Mouse (Mus musculus): ENCODE results near the gene Cabp1. TPM values are rescaled to one million over a fixed set of nuclear protein-coding genes. Genes with fewer than 3 reads are reported as not detected.
A peak's percentile ranks its signal among the peaks of the same experiment; 100 is the strongest.

Gene Cabp1
- total and polyA plus RNA-seq, 2 experiments from 2014 or later, result 20.9 to 21.4 TPM

- H3K27ac ChIP-seq, result no peak overlapping the region
- no peaks in the 10 kb centered on the region for H3K27me3 ChIP-seq (ENCODE audit: insufficient read depth, low read length)
- no peaks in the 10 kb centered on the region for H3K9me3 ChIP-seq (ENCODE audit: low read length)
- DNase-seq (ENCODE audit: low spot score), result peak; percentile 39
- H3K4me1 ChIP-seq (ENCODE audit: insufficient read depth, low read length), result peaks cover 4% of the 10 kb centered on the region; the same call in 1 of the 2 replicates
- 0 out of 2 replicates have a peak, but pooled peaks have one; percentile 40 for ATAC-seq
- H3K36me3 ChIP-seq (ENCODE audit: insufficient read depth, low read length), result no peaks in the 10 kb centered on the region
- no peak overlapping the region for H3K4me2 ChIP-seq (ENCODE audit: low read depth, low read length)
- 21% methylated on average over 13 of the region's 13 CpGs for WGBS
- no peak overlapping the region; the same call in 1 of the 2 replicates for H3K9ac ChIP-seq (replicated peaks; ENCODE audit: low read length)
- no peak for TF ChIP-seq CTCF (IDR thresholded peaks at IDR 0.05; ENCODE audit: low read depth)
- no peak overlapping the region for H3K4me3 ChIP-seq (ENCODE audit: low read length)
These were observed 26.9 kb upstream of the Cabp1 start for GRCm38 (mm10) chr5:115220931-115221640.

- Histone ChIP-seq H3K27ac (no peak overlapping the region), H3K36me3 (ENCODE audit: insufficient read depth, low read length) (no peaks in the 10 kb centered on the region), H3K4me2 (ENCODE audit: low read depth, low read length) (no peak overlapping the region), H3K9me3 (ENCODE audit: low read length) (no peaks in the 10 kb centered on the region), H3K27me3 (ENCODE audit: insufficient read depth, low read length) (no peaks in the 10 kb centered on the region), H3K4me3 (ENCODE audit: low read length) (no peak overlapping the region), H3K4me1 (ENCODE audit: insufficient read depth, low read length) (peaks cover 9% of the 10 kb centered on the region; the same call in 1 of the 2 replicates), H3K9ac (replicated peaks; ENCODE audit: low read length) (no peak overlapping the region)
- ATAC-seq, result no peak
- no peak for TF ChIP-seq CTCF (IDR thresholded peaks at IDR 0.05; ENCODE audit: low read depth)
- no peak for DNase-seq (ENCODE audit: low spot score)
- 88% methylated on average over 12 of the region's 12 CpGs for WGBS
These were observed 23.8 kb upstream of the Cabp1 start for GRCm38 (mm10) chr5:115217998-115218397.

DNA sequence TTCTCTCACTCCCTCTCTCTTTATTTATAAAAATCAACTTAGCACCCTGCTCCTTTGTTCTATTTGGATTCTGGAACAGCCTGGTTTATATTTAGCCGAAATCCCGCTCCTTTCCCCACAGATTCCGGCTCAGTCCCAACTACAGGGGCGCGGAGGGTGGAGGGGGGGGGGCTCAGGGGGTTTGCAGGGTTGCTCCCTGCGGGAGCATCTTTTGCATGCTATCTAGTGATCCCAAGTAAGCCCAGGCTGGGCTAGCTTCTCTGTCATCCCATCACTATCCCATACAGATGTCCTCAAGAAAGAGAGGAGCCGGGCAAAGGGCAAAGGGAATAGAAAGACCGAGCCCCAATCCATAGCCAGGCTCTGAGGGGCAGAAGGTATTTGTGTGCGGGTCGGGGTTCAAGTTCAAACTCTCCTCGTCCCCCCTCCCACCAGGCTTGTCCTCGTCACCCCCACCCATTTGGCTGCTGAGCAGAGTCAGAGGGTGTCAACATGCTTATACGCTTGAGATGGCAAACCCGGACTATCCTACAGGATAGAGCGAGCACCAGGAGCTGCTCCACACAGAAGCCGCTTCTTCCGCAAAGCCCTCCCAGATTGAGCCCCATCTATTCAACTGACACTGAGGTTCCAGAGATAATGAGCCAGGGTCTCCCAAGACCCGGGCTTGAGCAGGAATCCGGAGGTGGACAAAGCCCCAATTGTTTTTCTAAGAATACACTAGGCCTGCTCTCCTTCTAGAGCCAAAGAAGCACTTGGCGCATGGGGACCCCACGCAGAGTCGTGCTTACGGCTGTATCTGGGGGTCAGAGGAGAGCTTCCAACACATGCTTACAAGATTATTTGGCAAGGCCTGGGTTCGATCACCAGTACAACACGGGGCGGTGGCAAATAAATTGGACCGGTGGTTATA lies 21.3 kb upstream of the Cabp1 start:
- TF ChIP-seq CTCF (IDR thresholded peaks at IDR 0.05; ENCODE audit: low read depth), result no peak
- DNase-seq (ENCODE audit: low spot score), result no peak
- H3K9me3 ChIP-seq (ENCODE audit: low read length), result no peaks in the 10 kb centered on the region
- H3K4me3 ChIP-seq (ENCODE audit: low read length), result peak overlapping the region; percentile 35
- 15% methylated on average over 27 of the region's 27 CpGs for WGBS
- 0 out of 2 replicates have a peak, but pooled peaks cover 5% of the 10 kb centered on the region for H3K4me1 ChIP-seq (ENCODE audit: insufficient read depth, low read length)
- ATAC-seq, result peak; percentile 52
- no peaks in the 10 kb centered on the region for H3K36me3 ChIP-seq (ENCODE audit: insufficient read depth, low read length)
- H3K9ac ChIP-seq (replicated peaks; ENCODE audit: low read length), result peak overlapping the region; percentile 53
- H3K4me2 ChIP-seq (ENCODE audit: low read depth, low read length), result peak overlapping the region; percentile 58
- H3K27me3 ChIP-seq (ENCODE audit: insufficient read depth, low read length), result no peaks in the 10 kb centered on the region
- H3K27ac ChIP-seq, result peak overlapping the region; percentile 27; the same call in 1 of the 2 replicates

DNA sequence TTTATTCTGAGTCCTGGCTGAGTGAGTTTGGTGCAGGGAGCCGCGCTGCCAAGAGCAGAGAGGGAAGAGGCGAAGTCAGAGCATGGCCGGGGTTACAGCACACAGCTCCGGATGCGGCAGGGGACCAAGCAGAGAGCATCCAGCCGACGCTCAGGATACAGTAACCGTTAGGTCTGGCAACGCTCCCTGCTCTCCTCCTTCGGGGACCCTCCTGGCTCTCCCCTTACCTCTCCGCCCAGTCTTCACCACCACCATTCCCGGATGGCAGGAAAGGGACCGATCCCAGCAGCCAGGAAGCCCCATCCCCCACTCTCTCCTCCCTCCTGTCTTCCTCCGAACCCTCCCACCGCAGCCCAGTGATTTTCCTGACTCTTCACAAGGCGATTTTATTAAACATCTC lies 20.7 kb upstream of the Cabp1 start:
- ATAC-seq, result peak; percentile 76
- Histone ChIP-seq H3K27me3 (ENCODE audit: insufficient read depth, low read length) (no peaks in the 10 kb centered on the region), H3K36me3 (ENCODE audit: insufficient read depth, low read length) (no peaks in the 10 kb centered on the region), H3K9me3 (ENCODE audit: low read length) (no peaks in the 10 kb centered on the region), H3K27ac (peak overlapping the region; percentile 27; the same call in 1 of the 2 replicates), H3K4me2 (ENCODE audit: low read depth, low read length) (peak overlapping the region; percentile 58), H3K4me1 (ENCODE audit: insufficient read depth, low read length) (0 out of 2 replicates have a peak, but pooled peaks cover 5% of the 10 kb centered on the region), H3K4me3 (ENCODE audit: low read length) (peak overlapping the region; percentile 35), H3K9ac (replicated peaks; ENCODE audit: low read length) (peak overlapping the region; percentile 53)
- peak; percentile 68 for DNase-seq (ENCODE audit: low spot score)
- TF ChIP-seq CTCF (IDR thresholded peaks at IDR 0.05; ENCODE audit: low read depth), result no peak
- 2% methylated on average over 15 of the region's 17 CpGs for WGBS

GRCm38 (mm10) chr5:115212861-115213260 lies 18.7 kb upstream of the Cabp1 start:
- no peak overlapping the region for H3K27ac ChIP-seq
- 69% methylated on average over 4 of the region's 4 CpGs for WGBS
- 0 out of 2 replicates have a peak, but pooled peaks cover 5% of the 10 kb centered on the region for H3K4me1 ChIP-seq (ENCODE audit: insufficient read depth, low read length)
- DNase-seq (ENCODE audit: low spot score), result no peak
- H3K27me3 ChIP-seq (ENCODE audit: insufficient read depth, low read length), result no peaks in the 10 kb centered on the region
- no peaks in the 10 kb centered on the region for H3K36me3 ChIP-seq (ENCODE audit: insufficient read depth, low read length)
- TF ChIP-seq CTCF (IDR thresholded peaks at IDR 0.05; ENCODE audit: low read depth), result no peak
- H3K4me3 ChIP-seq (ENCODE audit: low read length), result no peak overlapping the region
- ATAC-seq, result no peak
- no peaks in the 10 kb centered on the region for H3K9me3 ChIP-seq (ENCODE audit: low read length)
- H3K9ac ChIP-seq (replicated peaks; ENCODE audit: low read length), result no peak overlapping the region
- no peak overlapping the region for H3K4me2 ChIP-seq (ENCODE audit: low read depth, low read length)

GRCm38 (mm10) chr5:115212451-115212850 lies 18.3 kb upstream of the Cabp1 start:
- WGBS, result 58% methylated on average over 9 of the region's 9 CpGs
- TF ChIP-seq CTCF (IDR thresholded peaks at IDR 0.05; ENCODE audit: low read depth), result no peak

More at GRCm38 (mm10) chr5:115212451-115212850, 18.3 kb upstream of the Cabp1 start:
- Histone ChIP-seq H3K9ac (replicated peaks; ENCODE audit: low read length) (no peak overlapping the region), H3K36me3 (ENCODE audit: insufficient read depth, low read length) (no peaks in the 10 kb centered on the region), H3K9me3 (ENCODE audit: low read length) (no peaks in the 10 kb centered on the region), H3K27ac (no peak overlapping the region), H3K4me2 (ENCODE audit: low read depth, low read length) (no peak overlapping the region), H3K4me1 (ENCODE audit: insufficient read depth, low read length) (0 out of 2 replicates have a peak, but pooled peaks cover 5% of the 10 kb centered on the region), H3K4me3 (ENCODE audit: low read length) (no peak overlapping the region), H3K27me3 (ENCODE audit: insufficient read depth, low read length) (no peaks in the 10 kb centered on the region)
- DNase-seq (ENCODE audit: low spot score) (no peak), ATAC-seq (no peak)

All from hindbrain, postnatal 0 days (tissue).